Mouse (Mus musculus) left cerebral cortex, adult 8-10 months (tissue): ENCODE results near the gene Slc16a5. TPM values are rescaled to one million over a fixed set of nuclear protein-coding genes. Genes with fewer than 3 reads are reported as not detected.
"Not testable (repeated sequence)": the region's sequence is repeated elsewhere in the genome, so short reads cannot be mapped to it uniquely, and the experiment has no call there.

Experiments used
- DNase-seq, 2 experiments: peaks; one replicate each; pipeline ENCODE4 v3.0.0; 2022; ENCODE audit warnings: low spot score in 2 of 2
- total RNA-seq, 4 experiments: library from RNA; stranded (reverse); gene quantifications; 2 replicates each; pipeline ENCODE4 v1.2.4; 2022

Gene Slc16a5
- total RNA-seq, 4 experiments from 2014 or later, result not detected

- no peak for DNase-seq
These were observed 16.1 kb downstream of the Slc16a5 start for GRCm38 (mm10) chr11:115478296-115478938.

GRCm38 (mm10) chr11:115481553-115482259, 19.4 kb downstream of the Slc16a5 start:
- peak in 1 of 2 experiments; percentile 81 for DNase-seq

GRCm38 (mm10) chr11:115483278-115483677, 21.0 kb downstream of the Slc16a5 start:
- no peak for DNase-seq

GRCm38 (mm10) chr11:115483726-115484125, 21.5 kb downstream of the Slc16a5 start:
- peak in 1 of 2 experiments; percentile 82 for DNase-seq

GRCm38 (mm10) chr11:115485155-115485554, 22.9 kb downstream of the Slc16a5 start:
- no peak for DNase-seq

- no peak for DNase-seq
These were observed 26.4 kb downstream of the Slc16a5 start for GRCm38 (mm10) chr11:115488551-115489104.

- DNase-seq, result no peak
These were observed 28.4 kb downstream of the Slc16a5 start for GRCm38 (mm10) chr11:115490441-115491355.

DNA sequence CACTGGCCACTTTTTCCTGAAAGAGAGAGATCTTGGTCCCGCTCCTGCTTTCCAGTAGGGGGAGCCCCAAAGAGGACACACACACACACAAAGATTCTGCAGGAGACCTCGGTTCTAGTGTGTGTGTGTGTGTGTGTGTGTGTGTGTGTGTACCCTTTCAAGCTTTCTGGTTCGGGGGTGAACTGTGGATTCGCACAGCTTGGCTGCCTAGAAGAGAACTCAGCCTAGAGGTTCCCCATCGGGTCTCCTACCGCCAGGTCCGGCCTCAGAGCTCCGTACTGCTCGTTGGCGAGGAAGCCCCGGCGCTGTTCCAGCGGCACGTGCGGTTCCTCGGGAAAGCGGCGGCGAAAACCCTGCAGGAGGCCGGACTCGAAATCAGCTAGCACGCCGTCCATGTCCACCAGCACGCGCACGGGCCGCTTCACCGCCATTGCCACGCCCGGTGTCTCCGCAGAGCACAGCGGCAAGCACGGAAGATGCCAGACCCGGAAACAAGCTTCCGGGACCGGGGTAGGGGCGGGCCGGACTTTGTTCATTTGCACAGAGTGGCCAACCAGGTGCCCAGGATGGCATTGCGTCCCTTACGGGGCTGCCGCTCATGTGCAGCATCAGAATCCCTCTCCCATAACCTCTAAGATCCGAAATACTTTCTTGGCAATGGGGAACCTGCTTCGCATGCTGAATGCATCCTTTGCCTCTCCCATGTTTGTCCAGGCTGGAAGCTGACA, 29.2 kb downstream of the Slc16a5 start, which contains the start of gene Nt5c:
TSS of gene Nt5c (minus strand) at position 507 of the 728 bp plus-strand sequence.
- peak; percentile 67 to 83 for DNase-seq

- DNase-seq, result no peak
These were observed 30.1 kb downstream of the Slc16a5 start for GRCm38 (mm10) chr11:115492387-115492786.

GRCm38 (mm10) chr11:115496559-115496958, 34.3 kb downstream of the Slc16a5 start:
- not testable (repeated sequence) for DNase-seq

GRCm38 (mm10) chr11:115502636-115503035, 40.4 kb downstream of the Slc16a5 start:
- DNase-seq, result no peak

DNA sequence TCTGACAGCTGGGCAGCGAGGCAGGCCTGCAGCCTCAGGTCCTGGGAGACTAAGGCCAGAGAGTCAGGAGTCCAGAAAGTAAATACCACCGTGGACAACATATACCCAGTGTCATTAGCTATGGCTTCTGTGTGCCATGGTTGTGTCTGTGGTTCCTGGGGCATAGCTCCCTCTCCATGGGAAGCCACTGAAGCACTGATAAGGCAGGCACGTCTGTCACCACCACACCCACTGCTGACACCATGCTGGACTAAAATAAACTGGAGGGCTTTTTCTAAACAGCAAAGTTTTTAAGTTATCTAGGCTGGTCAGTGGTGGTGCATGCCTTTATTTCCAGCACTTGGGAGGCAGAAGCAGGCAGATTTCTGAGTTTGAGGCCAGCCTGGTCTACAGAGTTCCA, 44.3 kb downstream of the Slc16a5 start:
- no peak for DNase-seq

GRCm38 (mm10) chr11:115508061-115508460, 45.8 kb downstream of the Slc16a5 start:
- no peak for DNase-seq

GRCm38 (mm10) chr11:115509773-115510506, 47.7 kb downstream of the Slc16a5 start:
- no peak for DNase-seq

- no peak for DNase-seq
These were observed 48.2 kb downstream of the Slc16a5 start for GRCm38 (mm10) chr11:115510507-115510888.

- DNase-seq, result no peak
These were observed 48.8 kb downstream of the Slc16a5 start for GRCm38 (mm10) chr11:115511121-115511520.

- no peak for DNase-seq
These were observed 49.7 kb downstream of the Slc16a5 start for GRCm38 (mm10) chr11:115512004-115512403.

DNA sequence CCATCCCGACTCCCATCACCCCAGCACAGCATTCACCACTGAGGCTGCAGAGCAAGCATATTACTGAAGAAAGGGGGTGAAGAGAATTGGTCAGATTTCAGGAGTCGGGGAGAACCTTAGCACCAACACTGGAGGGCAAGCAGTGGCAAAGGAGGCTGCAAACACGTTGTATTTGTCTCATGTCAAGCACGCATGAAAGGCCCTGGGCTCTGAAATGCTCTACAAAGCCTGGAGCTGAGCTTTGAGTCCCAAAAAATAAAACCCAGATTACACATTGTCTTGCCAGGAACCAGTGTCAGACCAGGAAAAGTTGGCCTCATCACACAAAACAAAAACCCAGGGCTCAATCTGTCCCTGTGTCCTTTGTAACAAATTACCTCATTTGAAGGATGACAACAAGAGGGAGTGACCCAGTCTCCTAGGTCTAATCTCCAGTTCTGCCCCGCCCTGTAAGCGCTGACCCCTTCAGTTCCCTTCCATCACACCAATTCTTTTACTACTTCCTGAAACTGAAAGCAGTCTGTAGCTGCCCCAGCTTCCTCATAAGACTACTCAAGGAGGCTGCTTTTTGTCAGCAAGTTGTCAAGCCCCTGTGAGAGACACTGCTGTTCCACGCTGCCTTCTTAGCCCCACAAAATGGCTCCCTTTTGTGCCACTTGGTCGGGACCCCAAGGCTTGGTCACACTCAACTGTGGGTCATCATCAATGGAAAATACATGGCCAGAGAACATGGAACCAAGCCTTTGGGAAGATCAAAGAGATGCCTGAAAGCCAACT, 50.3 kb downstream of the Slc16a5 start:
- DNase-seq, result no peak
